Mouse (Mus musculus) midbrain, embryonic 12.5 days (tissue): ENCODE results near the gene Chka. TPM values are rescaled to one million over a fixed set of nuclear protein-coding genes. Genes with fewer than 3 reads are reported as not detected.
A peak's percentile ranks its signal among the peaks of the same experiment; 100 is the strongest.

Experiments
- ATAC-seq: fragments of 200-750 bp; cut with Nextera tagmentation; 2 replicates; pipeline ENCODE4 v1.8.0; 2017; ENCODE audit warnings: low read depth, moderate TSS enrichment, moderate library complexity; ENCODE audit not compliant: low FRiP score
- H3K27ac ChIP-seq: fragments of 300-500 bp; sonication (generic); replicated peaks from 2 replicates; pipeline ENCODE4 v1.5.1; 2016; ENCODE audit warnings: mild to moderate bottlenecking
- H3K27me3 ChIP-seq: fragments of 300-500 bp; sonication (generic); 2 replicates; pipeline ENCODE4 v1.6.1; 2016; ENCODE audit warnings: mild to moderate bottlenecking
- H3K36me3 ChIP-seq: fragments of 300-500 bp; sonication (generic); 2 replicates; pipeline ENCODE4 v1.6.1; 2016
- H3K4me1 ChIP-seq: fragments of 300-500 bp; sonication (generic); 2 replicates; pipeline ENCODE4 v1.6.1; 2016
- H3K4me2 ChIP-seq: fragments of 300-500 bp; sonication (generic); replicated peaks from 2 replicates; pipeline ENCODE4 v1.6.1; 2016; ENCODE audit warnings: mild to moderate bottlenecking, moderate library complexity
- H3K4me3 ChIP-seq: fragments of 300-500 bp; sonication (generic); 2 replicates; pipeline ENCODE4 v1.5.1; 2016; ENCODE audit warnings: mild to moderate bottlenecking
- H3K9ac ChIP-seq: fragments of 300-500 bp; sonication (generic); replicated peaks from 2 replicates; pipeline ENCODE4 v1.6.1; 2016; ENCODE audit warnings: mild to moderate bottlenecking, moderate library complexity
- H3K9me3 ChIP-seq: fragments of 300-500 bp; sonication (generic); 2 replicates; pipeline ENCODE4 v1.6.1; 2016; ENCODE audit warnings: mild to moderate bottlenecking
- WGBS: fragments of 180-500 bp; shearing (Covaris S2); methylation state at CpG from one replicate; pipeline ENCODE4 v1.1.7; 2016; 5-methylcytosine and 5-hydroxymethylcytosine counted together
- polyA plus RNA-seq: library from polyadenylated mRNA; unstranded; fragments of >200 nt; fragmentation: Nextera tagmentation; extraction: Ambion mirVana; gene quantifications from 2 replicates; pipeline ENCODE4 v1.2.1, GENCODE M21; 2016

Gene Chka
- polyA plus RNA-seq, 1 experiment from 2014 or later = 73.9 TPM

GRCm38 (mm10) chr19:3926685-3927084, 75.1 kb downstream of the Chka start:
- 59% methylated on average over 6 of the region's 6 CpGs for WGBS

GRCm38 (mm10) chr19:3927989-3928388, 76.4 kb downstream of the Chka start:
- WGBS = 83% methylated on average over 4 of the region's 4 CpGs
- Histone ChIP-seq H3K9me3 (no peaks in the 10 kb centered on the region), H3K36me3 (no peaks in the 10 kb centered on the region), H3K27me3 (no peaks in the 10 kb centered on the region), H3K9ac (no peak overlapping the region), H3K4me2 (no peak overlapping the region), H3K27ac (no peak overlapping the region), H3K4me1 (peaks cover 6% of the 10 kb centered on the region; the same call in 1 of the 2 replicates), H3K4me3 (no peak overlapping the region)
- no peak for ATAC-seq

More at GRCm38 (mm10) chr19:3926685-3927084, 75.1 kb downstream of the Chka start:
- H3K9me3 ChIP-seq = no peaks in the 10 kb centered on the region
- no peak overlapping the region for H3K27ac ChIP-seq
- no peaks in the 10 kb centered on the region for H3K36me3 ChIP-seq
- no peak for ATAC-seq
- no peaks in the 10 kb centered on the region for H3K27me3 ChIP-seq
- H3K4me3 ChIP-seq = no peak overlapping the region
- H3K4me2 ChIP-seq = no peak overlapping the region
- H3K9ac ChIP-seq = no peak overlapping the region
- peaks cover 6% of the 10 kb centered on the region; the same call in 1 of the 2 replicates for H3K4me1 ChIP-seq

- Histone ChIP-seq H3K27ac (no peak overlapping the region), H3K4me2 (no peak overlapping the region), H3K9me3 (no peaks in the 10 kb centered on the region), H3K9ac (no peak overlapping the region), H3K4me1 (peaks cover 6% of the 10 kb centered on the region; the same call in 1 of the 2 replicates), H3K36me3 (no peaks in the 10 kb centered on the region), H3K4me3 (no peak overlapping the region), H3K27me3 (no peaks in the 10 kb centered on the region)
- 82% methylated on average over 4 of the region's 4 CpGs for WGBS
- ATAC-seq = no peak
These were observed 77.2 kb downstream of the Chka start for GRCm38 (mm10) chr19:3928779-3929178.

GRCm38 (mm10) chr19:3929211-3929941, 77.8 kb downstream of the Chka start, which contains the start of gene Aldh3b1:
Gene Aldh3b1, minus strand, starts transcription at chr19:3929808.
- Histone ChIP-seq H3K27ac (no peak within 1 kb of the TSS; the same call in 1 of the 2 replicates), H3K4me1 (peaks cover 6% of the 10 kb centered on the region; the same call in 1 of the 2 replicates), H3K4me3 (no peak within 1 kb of the TSS), H3K9me3 (no peaks in the 10 kb centered on the region), H3K9ac (0 out of 2 replicates have a peak within 1 kb of the TSS, but pooled peaks have one; percentile 0), H3K27me3 (no peaks in the 10 kb centered on the region), H3K36me3 (no peaks in the 10 kb centered on the region), H3K4me2 (no peak within 1 kb of the TSS)
- no peak for ATAC-seq
- 65% methylated on average over 12 of the region's 12 CpGs for WGBS

- Histone ChIP-seq H3K27ac (no peak overlapping the region), H3K4me1 (peaks cover 11% of the 10 kb centered on the region), H3K4me3 (no peak overlapping the region), H3K9ac (0 out of 2 replicates have a peak overlapping the region, but pooled peaks have one; percentile 0), H3K9me3 (no peaks in the 10 kb centered on the region), H3K27me3 (peaks cover 6% of the 10 kb centered on the region), H3K36me3 (no peaks in the 10 kb centered on the region), H3K4me2 (no peak overlapping the region)
- no peak for ATAC-seq
- WGBS = 80% methylated on average over 21 of the region's 21 CpGs
These were observed 78.9 kb downstream of the Chka start for GRCm38 (mm10) chr19:3930262-3931057.

- Histone ChIP-seq H3K4me2 (no peak overlapping the region), H3K9ac (no peak overlapping the region), H3K4me1 (peaks cover 20% of the 10 kb centered on the region), H3K27me3 (peaks cover 16% of the 10 kb centered on the region), H3K36me3 (no peaks in the 10 kb centered on the region), H3K27ac (no peak overlapping the region), H3K9me3 (no peaks in the 10 kb centered on the region), H3K4me3 (no peak overlapping the region)
- no peak for ATAC-seq
- 90% methylated on average over 9 of the region's 9 CpGs for WGBS
These were observed 80.1 kb downstream of the Chka start for GRCm38 (mm10) chr19:3931716-3932115.

GRCm38 (mm10) chr19:3935032-3935895, 83.7 kb downstream of the Chka start, which contains the start of gene Unc93b1:
Gene Unc93b1, plus strand, starts transcription at chr19:3935186.
- H3K4me3 ChIP-seq = peak within 1 kb of the TSS; percentile 44
- WGBS = 8% methylated on average over 41 of the region's 42 CpGs
- H3K9ac ChIP-seq = peak within 1 kb of the TSS; percentile 50; the same call in 1 of the 2 replicates
- ATAC-seq = peak; percentile 71
- H3K4me1 ChIP-seq = peaks cover 14% of the 10 kb centered on the region
- no peaks in the 10 kb centered on the region for H3K9me3 ChIP-seq
- H3K27ac ChIP-seq = no peak within 1 kb of the TSS
- H3K4me2 ChIP-seq = peak within 1 kb of the TSS; percentile 76
- H3K27me3 ChIP-seq = peaks cover 20% of the 10 kb centered on the region
- H3K36me3 ChIP-seq = no peaks in the 10 kb centered on the region

- H3K27ac ChIP-seq = no peak overlapping the region
- no peaks in the 10 kb centered on the region for H3K9me3 ChIP-seq
- peak overlapping the region; percentile 76 for H3K4me2 ChIP-seq
- peak overlapping the region; percentile 50; the same call in 1 of the 2 replicates for H3K9ac ChIP-seq
- H3K4me3 ChIP-seq = peak overlapping the region; percentile 44
- ATAC-seq = 0 out of 2 replicates have a peak, but pooled peaks have one; percentile 12
- 7% methylated on average over 22 of the region's 22 CpGs for WGBS
- H3K4me1 ChIP-seq = peaks cover 14% of the 10 kb centered on the region
- peaks cover 20% of the 10 kb centered on the region for H3K27me3 ChIP-seq
- no peaks in the 10 kb centered on the region for H3K36me3 ChIP-seq
These were observed 84.6 kb downstream of the Chka start for GRCm38 (mm10) chr19:3935896-3936850.

GRCm38 (mm10) chr19:3942315-3942714, 90.7 kb downstream of the Chka start:
- H3K27me3 ChIP-seq = peaks cover 11% of the 10 kb centered on the region; the same call in 1 of the 2 replicates

GRCm38 (mm10) chr19:3942986-3943735, 91.6 kb downstream of the Chka start:
- Histone ChIP-seq H3K4me2 (no peak overlapping the region; the same call in 1 of the 2 replicates), H3K4me3 (no peak overlapping the region), H3K9ac (no peak overlapping the region), H3K4me1 (no peaks in the 10 kb centered on the region), H3K27ac (no peak overlapping the region), H3K9me3 (no peaks in the 10 kb centered on the region), H3K36me3 (no peaks in the 10 kb centered on the region), H3K27me3 (peaks cover 11% of the 10 kb centered on the region; the same call in 1 of the 2 replicates)
- WGBS = 24% methylated on average over 27 of the region's 27 CpGs
- ATAC-seq = no peak

More at GRCm38 (mm10) chr19:3942315-3942714, 90.7 kb downstream of the Chka start:
- H3K4me3 ChIP-seq = no peak overlapping the region
- no peak overlapping the region for H3K9ac ChIP-seq
- no peak overlapping the region for H3K4me2 ChIP-seq
- no peaks in the 10 kb centered on the region for H3K4me1 ChIP-seq
- H3K36me3 ChIP-seq = no peaks in the 10 kb centered on the region
- no peak for ATAC-seq
- no peaks in the 10 kb centered on the region for H3K9me3 ChIP-seq
- no peak overlapping the region for H3K27ac ChIP-seq
- 83% methylated on average over 7 of the region's 7 CpGs for WGBS
